ENCODE assay signal across 9 mouse cellular contexts in genomic region chr3:98990801-98991200, GRCm38 (mm10).
DNase-seq lines count a peak whose midpoint lies in the region; ATAC-seq lines count a peak whose summit lies in the region.
"Had no signal": no experiment of that assay in that cellular context is flagged by ENCODE, and none has a peak within 500 bp of the region (broad histone marks: within the 10 kb centered on the region; RNA-seq: fewer than 3 reads in every experiment).

No protein-coding gene starts in this region.

- H3K9me3 ChIP-seq in forebrain, embryonic 13.5 days (replicated peaks) = no peaks in the 10 kb centered on the region

- no peaks in the 10 kb centered on the region for H3K27me3 ChIP-seq in forebrain, embryonic 13.5 days

- no peak overlapping the region for H3K27ac ChIP-seq in forebrain, embryonic 13.5 days
- H3K27ac ChIP-seq: left cerebral cortex, adult 2 months had no signal

- no peak overlapping the region for H3K4me3 ChIP-seq in forebrain, embryonic 13.5 days
- H3K4me3 ChIP-seq: left cerebral cortex, adult 2 months had no signal

- H3K4me2 ChIP-seq in forebrain, embryonic 13.5 days = peak overlapping the region; percentile 34

- peak overlapping the region; percentile 39; the same call in 1 of the 2 replicates for H3K9ac ChIP-seq in forebrain, embryonic 13.5 days

- ATAC-seq in forebrain, embryonic 13.5 days = peak; percentile 98
- peak; percentile 80 to 89 for ATAC-seq in hematopoietic stem cell, adult 5-6 weeks (replicated peaks in 1 of 2; ENCODE audit: insufficient read depth in 1 of 2, low FRiP score in 2 of 2, low TSS enrichment in 1 of 2, low read depth in 1 of 2, poor library complexity in 2 of 2, severe bottlenecking in 2 of 2)

- DNase-seq in lung, postnatal 10 days = peak; percentile 36
- DNase-seq in lung, postnatal 25 days (ENCODE audit: low spot score) = no peak
- DNase-seq in layer of hippocampus, adult 8-10 months (ENCODE audit: low spot score in 2 of 2) = peak; percentile 18 to 19
- peak; percentile 44 for DNase-seq in neural tube, embryonic 10.5 days (ENCODE audit: extremely low spot score, low spot score)
- DNase-seq in spleen, postnatal 14 days (ENCODE audit: low spot score in 2 of 2) = no peak
- no peak for DNase-seq in urinary bladder, adult 2 months (ENCODE audit: low spot score)

- H3K36me3 ChIP-seq in forebrain, embryonic 13.5 days (ENCODE audit: poor library complexity, severe bottlenecking) = no peaks in the 10 kb centered on the region

- WGBS in forebrain, embryonic 13.5 days = 6% methylated on average over 10 of the region's 10 CpGs

- peaks cover 17% of the 10 kb centered on the region for H3K4me1 ChIP-seq in forebrain, embryonic 13.5 days

Comparison
In these comparisons a context has a peak if more than half of its experiments do, and no peak if none do; other contexts are left out.
1. DNase-seq: peak in lung, postnatal 10 days (single experiment), layer of hippocampus, adult 8-10 months (2 of 2) and neural tube, embryonic 10.5 days (single experiment); none in lung, postnatal 25 days (single experiment), spleen, postnatal 14 days (0 of 2) and urinary bladder, adult 2 months (single experiment).